Mouse (Mus musculus) monocyte, adult 5-6 weeks (primary cell): Measurements from ENCODE around the gene Mvk. TPM values are rescaled to one million over a fixed set of nuclear protein-coding genes. Genes with fewer than 3 reads are reported as not detected.

Source experiments
- ATAC-seq: fragments of 153-309, 156-312 bp; replicated peaks from 2 replicates; pipeline ENCODE4 v1.8.0; 2017; ENCODE audit warnings: mild to moderate bottlenecking; ENCODE audit not compliant: low TSS enrichment, insufficient number of reproducible peaks, severe bottlenecking, poor library complexity, low FRiP score
- total RNA-seq: library from RNA; stranded (forward); fragments of 200-1000, 200-491, 200-594 nt; gene quantifications from 3 replicates; pipeline ENCODE4 v1.2.3, GENCODE M21; 2017

The Mvk gene
- 2.8 to 8.7 TPM (median 3.2 TPM) in 3 replicates for total RNA-seq

- ATAC-seq = peak; percentile 96
These were observed at the start of gene Mvk, which contains the start of gene Mmab for GRCm38 (mm10) chr5:114443566-114444367. TSS of gene Mvk (plus strand) at chr5:114444269. TSS of gene Mmab (minus strand) at chr5:114444060.

GRCm38 (mm10) chr5:114406592-114406991 lies 37.5 kb upstream of the Mvk start:
- no peak for ATAC-seq

GRCm38 (mm10) chr5:114407269-114407668 lies 36.8 kb upstream of the Mvk start:
- ATAC-seq = no peak

GRCm38 (mm10) chr5:114407810-114408209 lies 36.3 kb upstream of the Mvk start:
- ATAC-seq = no peak

- ATAC-seq = no peak
These were observed 35.2 kb upstream of the Mvk start for GRCm38 (mm10) chr5:114408846-114409245.

GRCm38 (mm10) chr5:114410429-114410828 lies 33.6 kb upstream of the Mvk start:
- ATAC-seq = no peak

GRCm38 (mm10) chr5:114412361-114412998 lies 31.6 kb upstream of the Mvk start:
- ATAC-seq = no peak

GRCm38 (mm10) chr5:114413067-114413735 lies 30.9 kb upstream of the Mvk start:
- no peak for ATAC-seq

GRCm38 (mm10) chr5:114415606-114416005 lies 28.5 kb upstream of the Mvk start:
- ATAC-seq = no peak

GRCm38 (mm10) chr5:114416855-114417254 lies 27.2 kb upstream of the Mvk start:
- ATAC-seq = no peak

- ATAC-seq = no peak
These were observed 25.5 kb upstream of the Mvk start for GRCm38 (mm10) chr5:114418541-114418940.

- ATAC-seq = no peak
These were observed 22.3 kb upstream of the Mvk start for GRCm38 (mm10) chr5:114421561-114422298.

- no peak for ATAC-seq
These were observed 21.5 kb upstream of the Mvk start for GRCm38 (mm10) chr5:114422591-114422990.

GRCm38 (mm10) chr5:114423961-114424360 lies 20.1 kb upstream of the Mvk start:
- ATAC-seq = no peak

GRCm38 (mm10) chr5:114426732-114427131 lies 17.3 kb upstream of the Mvk start:
- ATAC-seq = no peak

- ATAC-seq = no peak
These were observed 15.4 kb upstream of the Mvk start for GRCm38 (mm10) chr5:114428621-114429020.

- ATAC-seq = no peak
These were observed 14.3 kb upstream of the Mvk start for GRCm38 (mm10) chr5:114429781-114430180.

GRCm38 (mm10) chr5:114434359-114434758 lies 9.7 kb upstream of the Mvk start:
- ATAC-seq = no peak

- no peak for ATAC-seq
These were observed 8.5 kb upstream of the Mvk start for GRCm38 (mm10) chr5:114435588-114435987.
